Mouse (Mus musculus) testis, postnatal 14 days (tissue): ENCODE data around the gene Rps6ka1.
A peak's percentile ranks its signal among the peaks of the same experiment; 100 is the strongest.

Source experiments
- DNase-seq: peaks from one replicate; pipeline ENCODE4 v3.0.0; 2021; ENCODE audit warnings: low spot score

Rps6ka1 gene

DNA sequence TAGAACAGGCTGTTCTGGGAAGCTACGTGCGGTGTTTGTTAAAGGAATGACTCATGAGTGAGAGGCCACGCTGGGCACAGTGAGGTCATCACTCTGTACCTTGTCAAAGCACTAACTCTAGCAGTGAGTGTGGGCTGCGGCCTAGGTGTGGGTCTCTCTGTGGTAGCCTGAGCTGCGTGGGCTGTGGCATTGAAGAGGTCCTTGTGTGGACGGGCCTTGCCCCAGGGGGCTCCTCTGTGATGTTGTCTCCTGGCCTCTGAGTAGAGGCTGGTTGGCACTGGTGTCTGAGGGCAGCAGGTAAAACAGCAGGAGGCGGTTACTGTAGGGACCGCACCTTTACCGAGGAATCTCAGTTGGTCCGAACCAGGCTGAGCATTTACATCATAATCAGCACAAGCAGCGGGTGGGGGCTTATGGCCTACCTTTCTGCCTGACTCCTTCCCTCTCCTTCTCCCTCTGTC lies 9.9 kb upstream of the Rps6ka1 start:
- no peak for DNase-seq

DNA sequence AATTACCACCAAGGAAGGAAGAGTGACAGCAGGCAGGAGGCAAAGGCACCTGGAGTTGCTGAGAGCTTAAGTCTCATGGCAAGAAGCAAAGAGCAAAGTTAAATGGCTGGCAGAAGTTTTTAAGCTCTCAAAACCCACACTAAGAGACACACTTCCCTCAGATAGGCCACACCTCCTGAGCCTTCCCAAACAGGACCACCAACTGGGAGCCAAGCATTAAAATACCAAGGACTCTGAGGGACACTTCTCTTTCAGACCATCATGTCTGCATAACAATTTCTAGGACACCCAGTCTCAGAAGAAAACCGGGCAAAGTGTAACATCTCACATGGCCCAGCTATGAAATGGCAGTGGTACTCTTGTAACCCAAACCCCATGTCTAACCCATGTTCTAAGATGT lies 9.4 kb upstream of the Rps6ka1 start:
- DNase-seq, result no peak

DNA sequence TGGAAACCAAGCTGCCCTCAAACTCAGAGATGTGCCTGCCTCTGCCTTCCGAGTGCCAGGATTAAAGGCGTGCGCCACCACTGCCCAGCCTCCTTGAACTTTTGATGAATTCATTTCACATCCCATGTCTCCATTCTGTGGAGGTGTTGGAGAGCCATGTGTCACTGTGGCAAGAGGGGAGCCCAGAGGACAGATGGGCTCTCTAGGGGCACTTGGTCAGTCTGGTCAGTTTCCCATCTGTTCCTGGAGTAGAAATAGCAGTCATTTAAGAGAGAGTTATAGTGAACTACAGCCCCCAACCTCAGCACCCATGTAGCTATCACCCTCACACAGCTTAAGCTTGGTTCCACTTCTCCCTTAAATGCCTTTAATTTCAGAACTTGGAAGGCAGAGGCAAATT lies 8.4 kb upstream of the Rps6ka1 start:
- no peak for DNase-seq

DNA sequence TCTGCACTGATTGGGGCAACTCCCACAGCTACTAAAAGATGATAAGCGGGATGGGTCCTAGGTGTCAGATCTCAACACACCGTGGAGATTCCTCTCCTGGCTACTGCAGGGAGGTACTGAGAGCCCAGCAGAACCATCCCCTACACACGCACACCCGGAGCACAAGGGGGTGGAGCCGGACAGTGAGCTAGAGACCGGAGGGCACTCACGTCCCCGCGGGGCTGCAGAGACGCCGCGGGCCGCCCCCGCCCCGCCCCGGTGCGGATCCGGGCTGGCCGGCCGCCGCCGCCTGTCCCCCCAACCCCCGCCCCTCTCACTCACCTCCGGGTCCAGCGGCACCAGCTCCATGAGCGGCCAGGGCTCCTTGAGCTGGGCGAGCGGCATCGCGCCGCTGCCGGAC lies 348 bp downstream of the Rps6ka1 start:
- DNase-seq, result no peak

DNA sequence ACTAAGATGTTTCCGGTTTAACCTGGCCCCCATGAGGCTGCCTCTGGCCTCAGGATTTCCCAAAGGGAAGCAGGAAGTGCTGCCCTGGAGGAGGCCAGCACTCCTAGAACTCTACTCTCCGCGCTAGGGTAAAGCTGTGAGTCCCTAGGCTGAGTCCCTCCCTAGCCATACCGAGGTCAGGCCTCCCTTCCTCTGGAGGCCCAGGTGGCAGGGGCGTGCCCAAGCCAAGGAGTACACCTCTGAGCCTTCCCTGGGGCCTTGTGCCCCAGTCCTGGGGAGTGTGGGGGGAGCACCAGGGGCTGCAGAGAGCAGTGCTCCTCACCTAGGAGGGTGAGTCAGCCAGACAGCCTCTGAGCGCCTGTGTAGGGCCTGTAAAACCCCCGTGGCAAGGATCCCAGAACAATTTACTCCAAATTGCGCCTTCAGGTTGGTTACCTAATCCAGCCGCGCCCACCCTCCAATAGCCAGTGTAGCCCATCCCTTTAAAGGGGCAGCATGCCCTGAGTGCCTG lies 1.6 kb downstream of the Rps6ka1 start:
- no peak for DNase-seq

DNA sequence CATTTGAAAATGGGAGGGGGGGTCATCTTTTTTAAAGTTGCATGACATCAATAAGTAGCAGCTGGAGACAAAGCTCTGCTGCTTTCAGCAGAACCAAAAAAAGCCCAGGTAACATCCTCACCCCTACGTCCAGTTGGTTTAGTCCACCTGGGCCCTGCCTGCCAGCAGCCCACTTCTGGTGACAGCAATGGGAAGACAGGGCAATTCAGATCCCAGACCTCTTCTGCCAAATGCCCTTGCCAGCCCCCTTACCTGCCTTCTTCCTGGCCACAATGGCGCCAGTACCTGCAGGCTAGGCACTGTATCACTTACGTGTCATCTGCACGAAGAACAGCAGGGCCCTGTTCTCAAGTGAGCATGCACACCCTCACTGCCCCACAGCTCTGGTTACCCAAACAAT lies 2.3 kb downstream of the Rps6ka1 start:
- DNase-seq, result no peak

DNA sequence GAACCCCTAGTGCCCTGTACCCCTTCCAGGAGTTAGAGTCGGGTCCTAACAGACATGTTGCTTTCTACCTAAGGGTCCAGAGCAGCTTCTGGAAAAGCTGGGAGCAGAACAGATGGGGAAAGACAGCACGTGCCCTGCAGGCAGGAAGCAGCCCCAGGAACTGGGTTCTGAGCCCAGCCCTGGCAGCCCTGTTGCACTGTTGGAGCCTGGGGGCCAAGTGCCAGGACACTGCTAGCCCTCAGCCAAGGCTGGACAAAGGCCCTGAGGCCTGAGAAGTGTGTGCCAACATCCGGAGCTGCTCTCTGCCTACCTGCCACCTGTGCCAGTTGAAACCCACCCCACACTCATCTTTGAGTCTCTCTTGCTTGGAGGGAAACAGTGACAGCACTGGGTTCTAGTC lies 2.7 kb downstream of the Rps6ka1 start:
- no peak for DNase-seq

DNA sequence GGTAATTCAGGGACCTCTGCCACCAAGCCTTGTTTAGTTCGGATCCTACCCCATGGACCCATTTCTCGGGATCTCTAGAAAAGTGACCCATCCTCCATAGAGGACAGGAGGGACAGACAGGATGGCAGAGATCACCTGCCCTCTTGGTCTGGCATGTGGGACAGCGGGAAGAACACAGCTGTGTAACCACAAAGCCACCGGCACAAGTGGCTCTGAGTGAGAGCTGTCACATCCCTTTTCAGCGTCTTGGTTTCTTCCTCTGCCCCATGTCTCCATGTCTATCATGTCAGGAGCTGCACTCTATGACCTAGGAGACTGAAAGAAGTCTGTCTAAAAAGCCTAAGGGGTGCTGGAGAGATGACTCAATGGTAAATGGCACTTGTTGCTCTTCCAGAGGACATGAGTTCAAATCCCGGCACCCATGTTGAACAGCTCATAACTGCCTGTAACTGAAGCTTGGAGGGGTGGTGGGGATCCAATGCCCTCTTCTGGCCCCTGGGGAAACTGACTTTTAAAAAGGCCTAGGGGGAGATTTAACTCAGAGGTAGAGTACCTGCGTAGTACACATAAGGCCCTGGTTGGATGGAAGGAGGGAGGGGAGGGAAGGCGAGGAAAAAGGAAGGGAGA lies 3.4 kb downstream of the Rps6ka1 start:
- DNase-seq, result no peak

DNA sequence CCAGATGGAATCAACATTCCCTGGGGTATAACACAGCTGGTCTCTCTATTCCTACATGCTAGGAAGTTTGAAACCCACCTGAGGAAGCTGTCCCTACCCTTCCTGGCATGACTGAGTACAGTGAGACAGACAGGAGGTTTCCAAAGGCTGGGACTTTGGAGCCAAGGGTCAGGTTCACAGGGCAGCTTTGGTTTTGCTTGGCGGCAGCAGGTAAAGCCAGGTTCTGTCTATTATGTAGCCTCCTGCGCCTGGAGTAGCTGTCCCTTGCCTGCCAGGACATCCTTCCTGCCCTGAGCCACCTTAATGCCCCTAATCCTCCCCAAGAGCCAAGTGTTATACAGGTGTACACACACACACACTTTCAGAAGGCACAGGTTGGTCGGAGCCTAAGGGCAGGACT lies 5.7 kb downstream of the Rps6ka1 start:
- no peak for DNase-seq

DNA sequence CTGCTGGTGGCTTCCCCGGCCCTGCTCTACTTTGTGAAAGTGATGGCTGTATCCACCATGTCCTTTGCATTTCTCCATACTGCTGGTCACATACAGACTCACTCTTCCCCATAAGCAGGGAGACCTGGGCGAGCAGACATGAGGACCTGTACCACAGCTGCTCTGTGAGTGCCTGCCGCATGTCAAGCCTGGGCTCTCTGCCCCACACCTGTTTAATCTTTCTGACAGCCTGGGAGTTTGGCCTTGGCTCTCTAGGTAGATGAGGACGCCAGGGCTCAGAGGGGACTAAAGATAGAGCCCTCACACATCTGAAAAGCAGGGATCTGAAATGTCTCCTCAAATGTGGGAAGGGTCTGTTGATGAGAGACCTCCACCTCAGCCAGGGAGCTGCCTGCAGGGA lies 6.2 kb downstream of the Rps6ka1 start:
- no peak for DNase-seq

DNA sequence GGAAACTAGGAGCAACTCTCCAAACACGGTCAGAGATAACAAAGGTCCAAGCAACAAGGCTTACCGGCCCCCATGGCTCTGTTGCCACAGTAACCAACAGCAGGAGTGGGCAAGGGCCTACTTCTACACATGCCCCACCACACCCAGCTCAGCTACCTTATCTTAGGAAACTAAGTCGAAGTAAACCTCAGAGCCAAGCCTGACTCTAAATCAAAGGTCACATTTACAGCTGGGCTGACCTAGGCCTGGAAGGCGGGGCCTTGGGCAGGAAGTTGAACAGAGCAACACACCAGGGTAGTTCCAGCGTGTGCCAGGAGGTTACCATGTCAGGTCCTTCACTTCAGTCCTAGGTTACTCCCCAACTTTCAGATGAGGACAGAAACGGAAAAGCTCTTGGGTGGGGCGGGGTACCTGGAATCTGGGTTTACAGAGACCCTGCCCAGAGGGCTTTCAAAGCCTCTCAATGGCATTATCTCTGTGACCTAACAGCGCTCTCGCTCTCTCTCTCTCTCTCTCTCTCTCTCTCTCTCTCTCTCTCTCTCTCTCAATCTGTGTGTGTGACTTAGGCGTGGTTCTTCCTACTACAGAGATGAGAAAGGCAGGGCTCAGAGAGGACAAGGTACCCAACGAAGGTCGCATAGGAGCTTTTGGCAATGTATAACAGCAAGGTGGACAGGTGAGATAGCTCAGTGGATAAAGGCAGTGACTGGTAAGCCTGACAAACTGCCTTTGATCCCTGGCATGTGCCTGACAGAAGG lies 8.3 kb downstream of the Rps6ka1 start:
- DNase-seq, result no peak

DNA sequence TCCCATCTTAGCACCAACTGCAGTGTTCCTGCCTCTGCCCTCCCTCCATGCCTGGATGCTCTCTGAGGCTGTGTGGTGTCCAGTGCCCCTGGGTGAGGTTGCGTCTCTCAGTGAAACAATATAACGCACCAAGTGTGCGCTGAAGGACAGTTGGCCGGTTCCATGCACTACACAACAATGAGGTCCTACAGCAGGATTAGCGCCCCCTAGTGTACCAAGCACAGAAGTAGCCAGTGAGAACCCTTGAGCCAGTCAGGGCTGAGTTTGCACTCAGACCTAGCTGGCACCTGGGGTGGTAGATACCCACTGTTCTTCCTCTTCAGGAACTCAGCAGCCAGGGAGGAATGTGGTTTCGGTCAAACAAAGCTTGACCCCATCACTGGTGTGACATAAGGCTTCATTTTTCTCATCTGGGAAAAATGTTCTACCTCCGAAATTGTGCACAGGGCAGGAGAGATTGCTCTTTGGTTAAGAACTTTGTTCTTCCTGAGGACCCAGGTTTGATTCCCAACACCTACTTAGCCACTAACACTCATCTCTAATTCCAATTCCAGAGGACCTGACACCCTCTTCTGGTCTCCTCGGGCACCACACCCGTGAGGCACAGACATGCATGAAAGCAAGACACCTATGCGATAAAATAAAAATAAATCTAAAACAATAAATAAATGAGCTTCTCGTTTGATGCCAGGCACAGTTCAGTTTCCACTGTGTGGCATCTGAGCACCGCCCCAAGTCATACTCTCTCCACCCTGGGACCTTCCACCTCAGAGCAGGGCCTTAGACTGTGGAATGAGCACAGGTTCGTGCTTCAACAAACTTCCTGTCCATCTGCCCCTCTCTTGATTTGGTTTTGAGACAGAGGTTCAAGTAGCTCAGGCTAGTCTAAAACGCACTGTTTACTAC lies 9.5 kb downstream of the Rps6ka1 start:
- no peak for DNase-seq

DNA sequence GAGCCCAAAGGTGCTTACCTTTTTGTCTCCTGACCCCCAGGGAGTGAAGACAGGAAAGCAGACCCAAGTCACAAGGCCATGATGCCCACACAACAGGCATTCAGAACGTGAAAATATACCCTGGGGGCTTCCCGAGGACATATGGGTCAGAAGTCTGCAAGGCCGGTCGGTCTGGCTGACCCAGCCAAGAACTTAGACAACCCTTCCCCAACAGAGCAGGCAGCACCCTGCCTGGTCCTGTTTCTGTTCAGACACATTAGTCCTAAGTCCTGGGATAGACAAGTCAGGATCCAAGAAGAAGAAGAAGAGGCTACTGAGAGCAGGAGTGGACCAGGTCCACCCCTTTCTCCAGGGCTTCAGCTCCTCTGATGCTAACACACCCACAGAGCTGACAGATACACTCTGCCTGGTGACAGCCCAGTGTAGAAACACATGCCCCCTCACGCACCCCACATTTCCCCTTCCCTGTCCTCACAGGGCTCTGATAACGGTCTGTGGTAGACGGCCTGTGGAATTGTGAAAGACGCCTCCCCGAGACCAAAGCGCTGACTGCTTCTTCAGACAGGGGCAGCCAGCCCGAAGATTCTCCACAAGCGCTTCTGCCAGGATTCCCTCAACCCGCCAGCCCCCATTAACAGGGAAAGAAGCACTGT lies 12.6 kb downstream of the Rps6ka1 start:
- DNase-seq, result no peak

DNA sequence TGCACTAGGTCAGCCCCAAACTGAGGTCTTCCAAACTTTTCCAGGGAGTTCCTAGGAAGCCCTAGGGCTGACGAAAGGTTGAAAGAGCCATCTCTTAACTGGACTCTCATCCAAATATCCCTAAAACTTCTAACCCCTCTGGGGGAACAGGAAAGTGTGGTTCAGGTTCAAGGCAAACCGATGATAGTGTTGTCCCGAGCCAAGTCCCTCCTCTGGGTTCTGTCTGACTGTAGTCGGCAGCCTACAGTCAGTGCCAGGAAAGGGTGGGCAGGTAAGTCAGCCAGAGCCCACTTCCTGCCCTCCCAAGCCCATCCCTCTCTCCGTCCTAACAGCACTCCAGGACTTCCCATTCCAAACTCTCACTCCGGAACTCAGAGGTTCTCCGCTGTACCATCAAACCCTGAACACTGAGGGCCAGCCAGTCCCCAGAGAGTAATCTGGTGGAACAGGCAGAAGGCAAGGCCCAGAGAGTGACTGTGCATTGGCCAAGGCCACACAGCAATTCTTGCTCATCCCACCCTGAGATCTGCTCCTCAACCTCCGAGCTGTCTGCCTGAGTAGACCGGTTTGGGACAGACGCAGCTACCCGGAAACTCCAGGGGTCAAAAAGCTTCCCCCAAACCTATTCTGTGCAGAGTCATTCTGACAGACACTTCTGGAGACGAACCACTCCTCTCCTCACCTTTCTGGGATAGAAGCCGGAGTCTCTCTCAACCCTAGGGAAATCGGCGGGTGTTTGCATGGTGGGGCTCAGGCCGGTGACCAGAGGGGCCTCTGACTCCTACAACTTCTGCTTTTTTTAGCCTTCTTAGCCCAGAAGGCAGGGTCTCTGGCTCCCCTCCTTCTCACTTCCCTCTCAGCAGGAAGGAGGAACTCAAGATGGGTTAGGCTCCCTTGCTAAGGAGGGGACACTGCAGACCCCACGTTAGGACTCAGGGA lies 13.4 kb downstream of the Rps6ka1 start:
- no peak for DNase-seq

DNA sequence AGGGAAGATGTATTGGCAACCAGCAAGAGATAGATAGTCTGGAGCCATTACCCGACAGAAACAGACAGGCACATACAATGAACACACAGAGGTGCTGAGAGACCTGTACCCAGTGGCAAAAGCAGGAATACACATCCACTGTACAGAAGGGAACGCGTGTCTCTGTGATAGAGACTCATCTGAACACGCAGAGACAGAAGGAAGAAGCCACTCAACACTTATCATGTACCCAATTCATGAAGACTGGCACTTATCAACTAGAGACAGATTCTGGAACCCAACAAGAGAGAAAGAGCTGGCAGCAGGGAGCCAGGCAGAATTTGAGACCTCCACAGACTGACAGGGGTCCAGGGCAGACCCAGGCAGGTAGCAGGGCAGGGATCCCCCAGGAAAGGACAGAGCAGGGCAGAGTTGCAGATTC lies 14.2 kb downstream of the Rps6ka1 start:
- DNase-seq, result no peak

DNA sequence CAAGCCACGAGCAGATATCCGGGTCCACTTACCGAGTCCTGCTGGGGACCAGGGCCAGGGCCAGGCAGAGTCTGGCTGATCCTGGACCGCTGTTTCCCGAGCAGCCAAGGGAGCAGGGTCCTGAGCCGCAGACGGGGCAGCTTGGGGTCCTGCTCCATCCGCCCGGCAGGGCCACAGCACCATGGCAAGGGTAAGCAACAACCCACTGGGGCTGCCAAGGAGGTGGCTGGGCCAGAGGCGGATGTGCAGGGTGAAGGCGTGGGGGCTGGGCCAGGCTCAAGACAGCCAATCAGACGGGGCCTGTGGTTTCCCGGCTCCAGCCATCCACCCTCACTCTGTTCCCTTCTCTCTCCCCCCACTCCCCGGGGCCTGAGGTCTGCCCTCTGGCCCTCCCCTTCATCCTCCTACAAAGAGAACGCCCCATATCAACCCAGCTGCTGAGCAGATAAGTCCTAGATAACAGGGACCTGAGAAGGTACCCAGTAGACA lies 14.7 kb downstream of the Rps6ka1 start:
- no peak for DNase-seq

DNA sequence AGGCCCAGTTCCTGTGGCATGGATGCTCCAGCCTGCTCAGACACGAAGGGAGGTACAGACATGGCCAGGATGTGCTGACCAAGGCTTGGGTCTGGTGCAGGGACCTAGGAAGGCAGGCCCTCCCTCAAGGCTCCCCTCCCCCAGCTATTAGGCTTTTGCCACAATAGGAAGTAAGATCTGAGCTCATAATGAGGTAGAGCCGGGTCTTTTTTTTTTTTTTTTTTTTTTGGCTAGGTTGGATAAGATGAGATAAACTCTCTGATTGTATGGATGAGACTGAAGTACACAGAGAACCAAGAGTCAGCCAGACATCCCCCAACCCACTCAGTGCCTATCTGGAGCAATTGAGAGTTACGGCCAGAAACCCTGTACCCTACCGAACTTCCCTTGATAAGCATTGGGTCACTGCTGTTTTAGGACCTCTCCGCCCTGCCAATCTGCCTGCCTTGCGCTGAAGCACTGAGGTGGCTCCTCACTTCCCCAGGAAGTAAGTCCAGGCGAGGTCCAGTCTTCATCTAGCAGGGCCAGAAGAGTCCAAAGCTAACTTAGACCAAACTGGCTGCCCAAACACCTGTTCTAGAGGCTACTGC lies 15.3 kb downstream of the Rps6ka1 start:
- DNase-seq, result no peak

DNA sequence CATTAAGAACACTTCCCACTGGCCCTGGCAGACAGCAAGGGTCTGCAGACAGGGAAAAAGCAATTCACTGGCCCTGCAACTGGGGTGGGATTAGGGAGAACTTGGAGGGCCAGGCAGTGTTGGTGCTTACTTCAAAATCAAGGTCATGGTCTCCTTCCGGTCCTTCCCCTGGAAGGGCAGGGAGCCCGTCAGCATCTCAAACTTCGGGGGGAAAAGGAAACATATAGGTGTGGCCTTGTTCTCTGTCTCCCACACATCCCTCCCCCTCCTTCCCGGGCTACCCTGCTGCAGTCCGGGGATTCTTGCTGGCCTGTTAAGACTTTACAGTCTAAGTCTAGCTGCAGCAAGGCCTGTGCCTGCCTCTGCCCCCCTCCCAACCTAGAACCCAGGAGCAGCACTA lies 22.4 kb downstream of the Rps6ka1 start:
- DNase-seq, result no peak

DNA sequence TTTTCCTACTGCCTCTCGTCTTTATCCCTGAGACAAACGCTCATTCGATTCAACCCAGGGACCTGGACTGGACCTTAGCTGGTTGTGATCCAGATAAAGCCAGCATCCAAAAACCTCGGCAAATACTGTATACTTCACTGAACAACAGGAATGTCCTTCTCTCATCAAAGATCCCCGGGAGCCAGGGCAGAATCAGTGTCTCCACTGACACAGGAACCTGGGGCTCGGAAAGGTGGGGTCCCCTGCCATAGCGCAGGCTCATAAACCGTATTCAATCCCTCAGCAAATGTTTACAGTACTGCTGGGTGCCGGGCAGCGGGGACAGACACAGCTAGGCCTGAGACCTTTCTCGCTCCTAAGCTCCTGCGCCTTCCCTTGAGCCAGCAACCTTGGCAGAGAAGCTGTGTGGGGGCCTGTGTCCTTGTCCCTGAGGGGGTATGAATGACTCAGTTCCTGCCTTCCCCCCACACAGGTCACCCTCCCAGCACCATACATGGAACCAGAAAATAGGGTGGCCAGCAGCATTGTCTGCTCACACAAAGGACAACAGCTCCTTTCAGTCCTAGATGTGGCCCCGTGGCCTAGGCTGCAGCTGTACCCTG lies 23.1 kb downstream of the Rps6ka1 start:
- peak; percentile 35 for DNase-seq

DNA sequence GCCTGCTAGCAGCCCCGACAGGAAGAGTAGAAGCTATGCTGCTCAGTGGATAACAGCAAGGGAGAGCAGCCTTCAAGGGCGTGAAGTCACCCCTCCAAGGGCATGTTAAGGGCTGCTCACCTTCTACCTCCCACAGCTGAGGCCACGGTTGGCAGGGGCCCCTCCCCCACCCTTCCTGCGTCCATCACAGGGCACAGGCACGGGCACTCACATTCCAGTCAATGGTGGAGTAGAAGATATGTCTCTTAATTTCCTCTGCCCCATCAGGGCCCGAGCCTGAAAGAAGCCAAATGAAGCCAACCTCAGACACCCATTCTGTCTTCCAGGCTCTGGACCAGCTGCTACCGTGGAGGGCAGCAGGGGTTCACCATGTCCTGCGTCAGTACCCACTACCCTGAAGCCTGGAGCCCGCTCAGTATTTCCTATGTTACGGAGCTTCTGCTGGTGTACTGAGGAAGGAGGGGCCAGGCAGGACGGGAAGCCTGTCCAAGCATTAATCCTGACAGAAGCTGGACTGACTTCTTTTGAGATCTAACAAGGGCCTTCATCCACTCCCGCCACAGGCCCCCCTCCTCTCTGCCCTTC lies 23.7 kb downstream of the Rps6ka1 start:
- DNase-seq, result no peak
